Mouse (Mus musculus): ENCODE data around the gene Kat14.

Kat14 gene

DNA sequence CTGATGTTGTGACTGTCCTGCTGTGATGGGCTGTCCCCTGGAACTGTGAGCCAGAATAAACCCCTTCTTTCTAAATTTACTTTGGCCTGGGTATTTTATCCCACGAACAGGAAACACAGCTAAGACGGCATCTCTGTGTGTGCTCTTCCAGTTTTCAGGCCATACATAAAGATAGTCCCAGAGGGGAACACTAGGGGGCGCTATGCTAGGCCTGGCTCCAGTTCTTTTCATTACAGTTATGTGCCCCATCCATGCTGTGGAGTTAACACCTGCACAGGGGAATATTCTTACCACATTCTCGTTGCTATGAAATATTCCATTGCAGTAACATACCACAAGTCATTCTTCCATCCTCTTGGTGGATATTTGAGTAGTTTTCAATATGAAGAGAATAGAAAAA, 69.6 kb downstream of the Kat14 start:
- in situ Hi-C loops (cut with MboI; ENCODE audit: low pct_unique_long_range_greater_than_20kb in 1 of 2, low sequenced_read_pairs in 2 of 2, unreplicated experiment in 1 of 2), result no loop called here

DNA sequence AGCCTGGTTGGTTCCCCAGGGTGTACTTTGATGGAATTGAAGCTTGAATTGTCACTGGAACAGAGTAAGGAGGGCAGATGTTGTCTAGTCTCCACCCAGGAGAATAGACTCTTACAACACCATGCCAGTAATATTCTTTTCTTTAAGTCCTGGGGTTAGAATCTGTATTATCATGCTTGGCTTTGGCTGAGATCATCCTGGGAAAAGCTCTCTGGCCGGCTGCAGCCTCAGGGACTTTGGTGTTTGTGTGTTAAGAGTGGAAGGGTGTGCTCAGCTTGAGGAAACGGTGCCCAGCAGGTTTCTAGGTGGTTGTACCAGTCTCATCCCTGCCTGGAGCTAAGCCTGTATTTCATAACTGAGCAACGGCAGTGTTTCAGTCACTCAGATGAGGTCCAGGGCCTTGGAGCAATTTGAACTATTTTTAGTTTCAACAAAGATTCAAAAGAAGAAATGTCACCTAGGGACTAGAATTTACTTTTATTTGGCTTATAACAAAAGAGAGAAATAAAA, 70.5 kb downstream of the Kat14 start:
- in situ Hi-C loops (cut with MboI; ENCODE audit: low pct_unique_long_range_greater_than_20kb in 1 of 2, low sequenced_read_pairs in 2 of 2, unreplicated experiment in 1 of 2), result no loop called here

DNA sequence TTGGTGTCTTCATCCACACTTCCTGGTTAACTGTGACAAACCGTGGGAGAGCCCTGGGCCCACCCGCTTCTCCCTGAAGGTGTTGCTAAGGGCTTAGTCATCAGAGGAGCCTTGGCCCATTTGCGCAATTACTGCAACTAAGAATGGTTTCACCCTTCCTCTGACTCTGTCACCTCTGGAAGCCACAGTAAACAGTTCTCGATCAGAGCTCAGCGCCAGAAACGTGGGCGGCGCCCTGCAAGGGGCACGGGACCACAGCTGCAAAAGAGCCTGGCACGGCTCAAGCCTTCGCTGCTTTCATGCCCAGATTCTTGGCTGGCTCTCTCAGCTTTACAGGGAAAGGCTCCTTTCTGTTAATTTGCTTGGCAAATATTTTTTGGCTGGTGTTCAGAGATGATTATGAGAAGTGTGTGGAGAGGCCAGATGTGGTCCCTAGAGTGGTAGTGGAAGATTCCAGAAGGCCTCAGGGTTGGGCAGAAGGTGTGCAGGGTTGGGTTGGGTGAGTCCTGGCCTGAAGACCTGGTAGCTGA, 72.7 kb downstream of the Kat14 start:
- in situ Hi-C loops (cut with MboI; ENCODE audit: low pct_unique_long_range_greater_than_20kb in 1 of 2, low sequenced_read_pairs in 2 of 2, unreplicated experiment in 1 of 2), result no loop called here

GRCm38 (mm10) chr2:144446360-144446999, 77.7 kb downstream of the Kat14 start:
- in situ Hi-C loops (cut with MboI; ENCODE audit: low pct_unique_long_range_greater_than_20kb in 1 of 2, low sequenced_read_pairs in 2 of 2, unreplicated experiment in 1 of 2), result no loop called here

DNA sequence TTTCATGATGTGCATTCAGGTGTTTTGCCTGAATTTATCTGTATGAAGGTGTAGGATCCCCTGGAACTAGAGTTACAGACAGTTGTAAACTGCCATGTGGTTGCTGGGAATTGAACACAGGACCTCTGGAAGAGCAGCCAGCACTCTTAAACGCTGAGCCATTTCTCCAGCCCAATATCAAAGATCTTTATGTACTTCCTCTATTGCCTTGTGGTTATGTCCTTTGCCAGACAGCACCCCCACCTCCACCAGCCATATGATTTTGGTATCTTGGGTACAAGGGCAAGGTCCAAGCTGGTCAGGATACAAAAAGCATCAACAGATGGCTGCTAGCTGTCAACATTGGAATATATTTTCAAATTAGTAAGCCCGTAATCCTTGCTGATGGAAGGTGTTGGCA, 81.6 kb downstream of the Kat14 start:
- in situ Hi-C loops (cut with MboI; ENCODE audit: low pct_unique_long_range_greater_than_20kb in 1 of 2, low sequenced_read_pairs in 2 of 2, unreplicated experiment in 1 of 2), result loop anchor here (5.0 kb wide), 1 partner anchor 98 kb away; no protein-coding TSS in a partner anchor

DNA sequence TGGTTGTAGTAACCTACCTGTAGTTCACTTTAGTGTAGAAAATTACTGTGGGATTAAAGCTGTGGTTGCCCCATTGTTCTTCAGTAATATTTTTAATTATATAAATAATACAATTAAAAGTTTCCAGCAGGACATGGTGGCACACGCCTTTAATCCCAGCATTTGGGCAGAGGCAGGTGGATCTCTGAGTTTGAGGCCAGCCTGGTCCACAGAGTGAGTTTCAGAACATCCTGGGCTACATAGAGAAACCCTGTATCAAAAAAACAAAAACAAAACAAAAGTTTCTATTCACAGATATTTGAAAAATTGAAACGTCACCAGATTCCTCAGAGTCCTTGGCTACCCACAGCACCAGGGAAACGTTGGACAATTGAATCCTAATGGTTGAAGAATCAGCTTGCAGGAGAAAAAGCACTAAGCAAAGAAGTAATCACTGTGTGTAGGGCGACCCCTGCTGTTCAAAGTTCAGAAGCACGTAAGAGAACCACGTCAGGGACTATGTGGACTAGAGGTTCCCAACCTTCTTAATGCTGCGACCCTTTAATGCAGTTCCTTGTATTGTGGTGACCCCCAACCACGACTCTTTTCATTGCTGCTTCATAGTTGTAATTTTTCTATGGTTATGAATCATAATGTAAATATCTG, 83.7 kb downstream of the Kat14 start:
- in situ Hi-C loops (cut with MboI; ENCODE audit: low pct_unique_long_range_greater_than_20kb in 1 of 2, low sequenced_read_pairs in 2 of 2, unreplicated experiment in 1 of 2), result loop anchor here (5.0 kb wide), 1 partner anchor 100 kb away; no protein-coding TSS in a partner anchor
